Mouse (Mus musculus) 3134 (cell line): Measurements from ENCODE around the gene Pelp1.

Experiments
- DNase-seq: peaks from one replicate; pipeline ENCODE4 v3.0.0-alpha.2; 2011; ENCODE audit warnings: low spot score; ENCODE audit not compliant: insufficient read length; ENCODE audit errors: extremely low read depth

The Pelp1 gene

GRCm38 (mm10) chr11:70345061-70345460 lies 64.8 kb downstream of the Pelp1 start:
- no peak for DNase-seq
